Mouse (Mus musculus) cerebellum, adult 2 months (tissue): ENCODE measurements around the gene Tspan9. TPM values are rescaled to one million over a fixed set of nuclear protein-coding genes. Genes with fewer than 3 reads are reported as not detected.
A peak's percentile ranks its signal among the peaks of the same experiment; 100 is the strongest.

Source experiments
- DNase-seq, 2 experiments: peaks; one replicate each; pipeline ENCODE4 v3.0.0; 2021
- H3K27ac ChIP-seq: fragments of 200-500 bp; 2 replicates; pipeline ENCODE4 v1.5.1; 2012; ENCODE audit warnings: low read length, control low read depth, inconsistent platforms; ENCODE audit not compliant: insufficient read depth
- H3K27me3 ChIP-seq: fragments of 200-500 bp; 2 replicates; pipeline ENCODE4 v1.6.1; 2012; ENCODE audit warnings: inconsistent platforms, mild to moderate bottlenecking, low read length, moderate library complexity; ENCODE audit not compliant: control insufficient read depth, insufficient read depth
- H3K4me1 ChIP-seq: fragments of 200-500 bp; 2 replicates; pipeline ENCODE4 v1.6.1; 2011; ENCODE audit warnings: low read length; ENCODE audit not compliant: control insufficient read depth, insufficient read depth
- H3K4me3 ChIP-seq: fragments of 200-500 bp; replicated peaks from 2 replicates; pipeline ENCODE3; 2011; ENCODE audit warnings: mild to moderate bottlenecking, low read depth, low read length, control low read depth; ENCODE audit not compliant: insufficient read depth
- CTCF ChIP-seq: fragments of 200-500 bp; IDR thresholded peaks from 2 replicates; pipeline ENCODE4 v1.5.1; 2011; ENCODE audit warnings: low read depth, mild to moderate bottlenecking, control low read depth, low read length, moderate library complexity, borderline replicate concordance; ENCODE audit not compliant: insufficient read depth
- POLR2A ChIP-seq: fragments of 200-500 bp; IDR thresholded peaks from 2 replicates; pipeline ENCODE4 v1.6.1; 2011; ENCODE audit warnings: low read length, control low read depth, borderline replicate concordance; ENCODE audit not compliant: insufficient read depth
- WGBS: fragments of 180-500 bp; shearing (Covaris S2); methylation state at CpG from one replicate; pipeline ENCODE4 v1.1.7; 2018; 5-methylcytosine and 5-hydroxymethylcytosine counted together
- polyA plus RNA-seq: library from polyadenylated mRNA; depleted of rRNA; stranded (reverse); fragments of >200 nt; gene quantifications from 2 replicates; pipeline ENCODE4 v1.2.3, GENCODE M21; 2012

Gene Tspan9
- polyA plus RNA-seq, 1 experiment: 303 TPM

DNA sequence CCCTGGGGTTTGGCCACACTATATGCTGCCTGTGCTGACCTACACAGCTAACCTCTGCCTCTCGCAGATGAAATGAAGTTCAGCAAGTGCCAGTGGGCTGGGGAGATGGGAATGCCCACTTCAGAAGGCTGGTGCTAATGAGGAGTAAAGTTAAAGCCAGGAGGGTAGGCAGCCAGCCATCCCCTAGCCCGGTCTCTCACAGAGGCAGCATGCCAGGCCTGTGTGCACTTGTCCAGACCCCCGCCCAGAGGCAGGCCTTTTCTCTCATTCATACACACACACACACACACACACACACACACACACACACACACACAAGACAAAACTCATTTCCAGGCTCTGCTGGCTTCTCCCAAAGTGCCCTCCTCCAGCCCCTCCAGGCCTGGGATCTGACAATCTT, 142.6 kb downstream of the Tspan9 start:
- no peaks in the 10 kb centered on the region for H3K27me3 ChIP-seq

DNA sequence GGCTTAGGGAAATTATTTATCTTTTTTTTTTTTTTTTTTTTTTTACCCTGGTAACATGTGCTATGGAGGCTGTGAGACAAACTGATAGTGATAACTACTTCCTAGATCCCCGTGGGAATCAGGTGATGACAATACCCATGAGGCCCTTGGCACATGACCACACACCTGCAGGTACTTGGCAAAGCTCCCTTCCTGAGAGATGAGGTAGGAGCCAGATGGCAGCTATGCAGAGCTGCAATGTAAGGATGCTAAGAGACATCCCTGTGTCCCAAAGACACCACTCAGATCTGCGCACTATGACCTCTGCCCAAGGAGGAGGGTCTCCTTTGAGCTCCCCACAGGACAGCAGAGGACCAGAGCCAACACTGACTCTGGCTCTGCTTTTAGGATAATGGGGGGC, 144.3 kb downstream of the Tspan9 start:
- DNase-seq: peak; percentile 92 to 93
- WGBS: 12% methylated on average over 2 of the region's 2 CpGs
- Histone ChIP-seq H3K27me3 (no peaks in the 10 kb centered on the region), H3K4me3 (no peak overlapping the region), H3K4me1 (peaks cover 74% of the 10 kb centered on the region), H3K27ac (peak overlapping the region; percentile 70)
- no peak for TF ChIP-seq POLR2A
- no peak for TF ChIP-seq CTCF

More for the DNA sequence above, 142.6 kb downstream of the Tspan9 start:
- TF ChIP-seq POLR2A (no peak), CTCF (no peak)
- DNase-seq: no peak
- 36% methylated on average over 3 of the region's 3 CpGs for WGBS
- Histone ChIP-seq H3K4me1 (peaks cover 74% of the 10 kb centered on the region), H3K4me3 (no peak overlapping the region), H3K27ac (peak overlapping the region; percentile 11; the same call in 1 of the 2 replicates)

DNA sequence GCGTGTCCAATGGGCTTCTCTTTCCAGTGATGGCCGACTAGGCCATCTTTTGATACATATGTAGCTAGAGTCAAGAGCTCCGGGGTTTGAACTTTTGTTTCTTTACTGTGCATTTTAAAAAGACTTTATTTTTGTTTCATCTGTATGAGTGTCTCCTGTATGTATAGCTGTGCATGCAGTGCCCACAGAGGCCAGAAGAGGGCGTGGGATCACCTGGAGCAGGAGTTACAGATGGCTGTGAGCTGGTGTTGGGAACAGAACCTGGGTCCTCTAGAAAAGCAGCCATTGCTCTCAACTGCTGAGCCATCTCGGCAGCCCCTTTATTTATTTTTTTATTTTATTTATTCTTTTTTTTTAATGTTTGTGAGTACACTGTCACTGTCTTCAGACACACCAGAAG, 146.5 kb downstream of the Tspan9 start:
- Histone ChIP-seq H3K27ac (no peak overlapping the region), H3K4me1 (peaks cover 73% of the 10 kb centered on the region), H3K27me3 (no peaks in the 10 kb centered on the region), H3K4me3 (no peak overlapping the region)
- WGBS: 82% methylated on average over 5 of the region's 5 CpGs
- TF ChIP-seq CTCF (peak; percentile 24; the same call in 1 of the 2 replicates), POLR2A (no peak)
- no peak for DNase-seq

DNA sequence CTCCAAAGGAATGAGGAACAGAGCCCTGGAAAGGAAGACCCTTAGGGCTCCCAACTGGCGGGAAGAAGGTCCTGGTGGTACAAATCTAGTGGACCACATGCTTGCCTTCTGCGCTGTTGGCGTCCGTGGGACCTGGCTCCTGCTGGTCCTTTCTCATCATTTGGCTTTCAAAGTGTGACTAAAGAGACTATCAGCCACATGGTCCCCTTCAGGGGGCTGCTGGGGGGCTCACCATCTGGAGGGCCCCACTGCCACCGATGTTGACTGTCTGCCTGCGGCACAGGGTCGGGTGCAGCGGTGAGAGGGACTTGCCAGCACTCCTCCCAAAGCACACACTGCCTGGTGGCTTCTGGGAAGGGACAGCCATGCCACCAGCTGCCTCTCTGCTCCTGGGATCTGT, 150.4 kb downstream of the Tspan9 start:
- WGBS: 18% methylated on average over 8 of the region's 8 CpGs
- Histone ChIP-seq H3K4me1 (peaks cover 74% of the 10 kb centered on the region), H3K27ac (peak overlapping the region; percentile 81), H3K27me3 (no peaks in the 10 kb centered on the region), H3K4me3 (no peak overlapping the region)
- DNase-seq: no peak
- TF ChIP-seq CTCF: no peak

DNA sequence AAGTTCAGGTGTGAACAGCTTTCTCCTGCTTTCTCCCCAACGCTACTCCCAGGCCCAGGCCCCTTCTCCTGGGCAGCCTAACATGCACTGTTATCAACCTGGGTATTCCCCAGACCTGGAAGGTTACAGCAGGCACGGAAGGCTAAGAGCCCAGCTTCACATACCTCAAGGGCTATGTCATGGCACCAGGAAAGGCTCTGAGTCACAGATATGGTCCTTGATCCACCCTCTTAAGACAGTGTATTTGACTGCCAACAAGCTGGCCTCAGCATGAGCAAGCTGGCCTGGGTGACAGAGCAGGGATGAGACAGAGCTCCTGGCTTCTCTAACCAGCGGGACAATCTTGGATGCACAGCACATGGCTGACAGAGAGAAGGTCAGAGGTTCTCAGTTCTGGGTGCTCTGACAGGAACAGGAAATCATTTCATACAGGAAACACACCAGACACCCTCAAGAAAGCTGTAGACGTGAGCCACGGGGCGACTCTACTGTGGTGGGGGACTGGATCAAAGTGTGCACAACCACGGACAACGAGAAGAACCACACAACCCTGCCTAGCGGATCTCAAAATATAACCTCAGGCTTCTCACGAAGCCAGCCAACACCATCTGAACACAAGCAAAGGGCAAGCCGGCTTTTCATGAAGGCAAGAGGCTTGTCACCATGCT, 151.8 kb downstream of the Tspan9 start:
- Histone ChIP-seq H3K4me1 (peaks cover 79% of the 10 kb centered on the region), H3K4me3 (no peak overlapping the region), H3K27me3 (no peaks in the 10 kb centered on the region), H3K27ac (peak overlapping the region; percentile 62)
- no peak for TF ChIP-seq POLR2A
- TF ChIP-seq CTCF: no peak
- WGBS: 58% methylated on average over 11 of the region's 11 CpGs
- DNase-seq: no peak

DNA sequence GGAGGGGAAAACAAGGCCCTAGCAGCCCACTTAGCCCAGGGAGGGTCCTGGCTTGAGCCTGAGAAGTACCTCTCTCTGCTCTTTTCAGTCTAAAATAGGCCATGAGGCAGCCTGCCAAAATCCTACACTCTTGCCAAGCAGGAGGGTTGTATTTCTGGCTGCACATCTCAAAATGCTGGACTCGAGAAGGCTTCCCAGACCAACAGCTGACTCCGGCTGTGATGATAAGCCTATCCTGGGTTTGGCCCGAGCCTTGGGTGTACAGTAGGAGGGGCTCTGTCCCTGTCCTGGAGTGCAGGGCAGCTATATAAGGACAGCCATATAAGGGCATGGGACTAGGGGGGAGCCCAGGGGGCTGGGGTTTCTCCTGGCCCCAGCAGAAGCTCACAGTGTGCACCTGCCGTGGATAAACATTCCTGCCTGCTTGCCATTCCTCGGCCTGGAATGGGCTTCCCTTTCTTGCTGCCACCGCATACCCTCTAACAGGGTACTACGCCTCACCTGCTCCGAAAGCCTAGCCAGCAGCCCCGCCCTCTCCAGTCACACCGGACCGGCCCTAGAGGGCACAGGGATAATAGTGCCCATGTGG, 153.7 kb downstream of the Tspan9 start:
- DNase-seq: peak; percentile 92 to 95
- WGBS: 5% methylated on average over 11 of the region's 11 CpGs
- no peak for TF ChIP-seq POLR2A
- no peak for TF ChIP-seq CTCF
- Histone ChIP-seq H3K27me3 (no peaks in the 10 kb centered on the region), H3K27ac (peak overlapping the region; percentile 84), H3K4me1 (peaks cover 82% of the 10 kb centered on the region), H3K4me3 (no peak overlapping the region)

DNA sequence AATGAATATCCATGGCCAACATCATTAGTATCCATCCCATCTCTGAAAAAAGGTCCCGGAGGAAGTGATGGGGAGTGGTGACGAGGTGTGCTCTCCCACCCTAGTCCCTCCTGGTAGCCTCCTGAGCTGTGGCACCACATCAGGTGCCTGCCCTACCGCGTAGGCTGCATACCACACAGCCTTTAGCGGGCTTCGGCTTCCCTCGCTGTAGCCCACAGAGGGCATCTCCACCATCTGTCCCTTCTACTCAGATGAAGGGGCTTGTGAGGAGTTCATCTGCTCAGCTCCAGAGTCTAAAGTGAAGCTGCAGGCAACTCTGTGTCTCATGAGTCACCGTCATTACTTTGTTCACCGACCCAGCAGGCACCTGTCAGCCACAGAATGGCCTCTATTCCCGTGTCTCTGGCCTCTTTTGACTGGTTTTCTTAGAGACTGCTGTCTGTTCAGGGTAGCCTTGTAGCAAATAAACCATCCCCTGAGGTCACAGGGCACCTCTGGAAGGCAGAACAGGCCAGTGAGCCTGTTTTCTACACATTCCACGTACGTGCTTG, 154.4 kb downstream of the Tspan9 start:
- H3K4me1 ChIP-seq: peaks cover 83% of the 10 kb centered on the region
- H3K27me3 ChIP-seq: no peaks in the 10 kb centered on the region
- DNase-seq: peak in 1 of 2 experiments; percentile 64
- 15% methylated on average over 12 of the region's 12 CpGs for WGBS
- no peak for TF ChIP-seq CTCF
- TF ChIP-seq POLR2A: no peak
- no peak overlapping the region for H3K4me3 ChIP-seq
- H3K27ac ChIP-seq: peak overlapping the region; percentile 84

DNA sequence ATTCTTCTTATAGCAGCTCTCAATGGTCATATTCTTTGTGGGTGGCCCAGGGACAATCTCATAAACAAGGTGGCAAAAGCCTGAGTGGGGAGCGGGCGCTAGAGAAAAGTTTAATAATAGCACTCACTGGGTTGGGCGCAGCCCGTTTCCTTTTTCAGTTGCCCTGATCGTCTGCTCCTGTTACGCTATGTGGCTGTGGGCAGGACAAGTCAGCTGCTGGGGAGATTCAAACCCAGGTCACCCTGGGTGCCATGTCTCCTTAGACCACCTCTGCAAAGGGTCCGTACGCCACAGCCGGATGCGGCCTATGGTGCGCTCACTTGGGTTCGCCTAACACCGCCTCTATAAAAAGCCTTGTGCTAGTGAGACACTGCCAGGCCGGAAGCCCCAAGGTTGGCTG, 156.0 kb downstream of the Tspan9 start:
- Histone ChIP-seq H3K4me3 (no peak overlapping the region), H3K4me1 (peaks cover 83% of the 10 kb centered on the region), H3K27ac (no peak overlapping the region), H3K27me3 (no peaks in the 10 kb centered on the region)
- TF ChIP-seq POLR2A (no peak), CTCF (no peak)
- DNase-seq: no peak
- 90% methylated on average over 14 of the region's 14 CpGs for WGBS
